Mouse (Mus musculus) midbrain, embryonic 13.5 days (tissue): ENCODE data around the gene Atp7a. TPM values are rescaled to one million over a fixed set of nuclear protein-coding genes. Genes with fewer than 3 reads are reported as not detected.
"Not testable (repeated sequence)": the region's sequence is repeated elsewhere in the genome, so short reads cannot be mapped to it uniquely, and the experiment has no call there.

Experiments used
- ATAC-seq: fragments of 200-750 bp; cut with Nextera tagmentation; 2 replicates; pipeline ENCODE4 v1.8.0; 2017; ENCODE audit warnings: mild to moderate bottlenecking, moderate TSS enrichment, moderate library complexity
- H3K27ac ChIP-seq: fragments of 300-500 bp; sonication (generic); 2 replicates; pipeline ENCODE4 v1.5.1; 2015; ENCODE audit warnings: inconsistent platforms, mild to moderate bottlenecking, moderate library complexity
- H3K27me3 ChIP-seq: fragments of 300-500 bp; sonication (generic); 2 replicates; pipeline ENCODE4 v1.6.1; 2015; ENCODE audit warnings: mild to moderate bottlenecking, inconsistent platforms
- H3K36me3 ChIP-seq: fragments of 300-500 bp; sonication (generic); 2 replicates; pipeline ENCODE4 v1.6.1; 2015; ENCODE audit warnings: mild to moderate bottlenecking, inconsistent platforms
- H3K4me1 ChIP-seq: fragments of 300-500 bp; sonication (generic); replicated peaks from 2 replicates; pipeline ENCODE4 v1.6.1; 2015; ENCODE audit warnings: inconsistent platforms
- H3K4me2 ChIP-seq: fragments of 300-500 bp; sonication (generic); replicated peaks from 2 replicates; pipeline ENCODE4 v1.6.1; 2015; ENCODE audit warnings: moderate library complexity, mild to moderate bottlenecking, inconsistent platforms
- H3K4me3 ChIP-seq: fragments of 300-500 bp; sonication (generic); replicated peaks from 2 replicates; pipeline ENCODE4 v1.5.1; 2015; ENCODE audit warnings: mild to moderate bottlenecking, inconsistent platforms
- H3K9ac ChIP-seq: fragments of 300-500 bp; sonication (generic); replicated peaks from 2 replicates; pipeline ENCODE4 v1.6.1; 2015; ENCODE audit warnings: mild to moderate bottlenecking, inconsistent platforms
- H3K9me3 ChIP-seq: fragments of 300-500 bp; sonication (generic); 2 replicates; pipeline ENCODE4 v1.6.1; 2016; ENCODE audit warnings: mild to moderate bottlenecking, inconsistent platforms
- WGBS: fragments of 180-500 bp; shearing (Covaris S2); methylation state at CpG from one replicate; pipeline ENCODE4 v1.1.7; 2015; 5-methylcytosine and 5-hydroxymethylcytosine counted together
- polyA plus RNA-seq: library from polyadenylated mRNA; unstranded; fragments of >200 nt; fragmentation: Nextera tagmentation; extraction: Ambion mirVana; gene quantifications from 2 replicates; pipeline ENCODE4 v1.2.1, GENCODE M21; 2015

Gene Atp7a
- polyA plus RNA-seq, 1 experiment from 2014 or later = 20.0 TPM

- H3K27ac ChIP-seq = no peak overlapping the region
- ATAC-seq = no peak
- H3K27me3 ChIP-seq = no peaks in the 10 kb centered on the region
- no peaks in the 10 kb centered on the region for H3K36me3 ChIP-seq
- 72% methylated on average over 5 of the region's 5 CpGs for WGBS
- peaks cover 10% of the 10 kb centered on the region for H3K4me1 ChIP-seq
- no peak overlapping the region for H3K4me3 ChIP-seq
- H3K9me3 ChIP-seq = no peaks in the 10 kb centered on the region
- no peak overlapping the region for H3K9ac ChIP-seq
- H3K4me2 ChIP-seq = no peak overlapping the region
Measured at GRCm38 (mm10) chrX:106030176-106030575, 3.1 kb downstream of the Atp7a start.

- no peak overlapping the region for H3K4me3 ChIP-seq
- no peak for ATAC-seq
Measured at GRCm38 (mm10) chrX:106031124-106031523, 4.0 kb downstream of the Atp7a start.

GRCm38 (mm10) chrX:106035727-106036126, 8.7 kb downstream of the Atp7a start:
- H3K4me3 ChIP-seq = no peak overlapping the region
- H3K4me2 ChIP-seq = no peak overlapping the region
- no peaks in the 10 kb centered on the region for H3K36me3 ChIP-seq
- H3K4me1 ChIP-seq = no peaks in the 10 kb centered on the region
- no peak overlapping the region for H3K27ac ChIP-seq
- no peaks in the 10 kb centered on the region for H3K9me3 ChIP-seq
- whole genome bisulfite sequencing = 70% methylated on average over 2 of the region's 2 CpGs
- no peak overlapping the region for H3K9ac ChIP-seq
- no peak for ATAC-seq
- H3K27me3 ChIP-seq = no peaks in the 10 kb centered on the region

More at GRCm38 (mm10) chrX:106031124-106031523, 4.0 kb downstream of the Atp7a start:
- Histone ChIP-seq H3K9ac (no peak overlapping the region), H3K9me3 (no peaks in the 10 kb centered on the region), H3K4me2 (no peak overlapping the region), H3K27ac (no peak overlapping the region), H3K4me1 (peaks cover 10% of the 10 kb centered on the region), H3K36me3 (no peaks in the 10 kb centered on the region), H3K27me3 (no peaks in the 10 kb centered on the region)

GRCm38 (mm10) chrX:106037185-106037752, 10.2 kb downstream of the Atp7a start:
- Histone ChIP-seq H3K36me3 (no peaks in the 10 kb centered on the region), H3K4me2 (no peak overlapping the region), H3K9ac (no peak overlapping the region), H3K4me1 (no peaks in the 10 kb centered on the region), H3K4me3 (no peak overlapping the region), H3K9me3 (no peaks in the 10 kb centered on the region), H3K27ac (no peak overlapping the region), H3K27me3 (no peaks in the 10 kb centered on the region; the same call in 1 of the 2 replicates)
- ATAC-seq = no peak
- WGBS = 87% methylated on average over 3 of the region's 3 CpGs

- no peaks in the 10 kb centered on the region for H3K36me3 ChIP-seq
- no peak overlapping the region for H3K9ac ChIP-seq
- H3K4me2 ChIP-seq = no peak overlapping the region
- no peak overlapping the region for H3K27ac ChIP-seq
- no peaks in the 10 kb centered on the region for H3K9me3 ChIP-seq
- H3K4me3 ChIP-seq = no peak overlapping the region
- no peaks in the 10 kb centered on the region for H3K4me1 ChIP-seq
- 70% methylated on average over 8 of the region's 8 CpGs for WGBS
- ATAC-seq = no peak
- no peaks in the 10 kb centered on the region; the same call in 1 of the 2 replicates for H3K27me3 ChIP-seq
Measured at GRCm38 (mm10) chrX:106043863-106044617, 17.0 kb downstream of the Atp7a start.

- Histone ChIP-seq H3K4me3 (no peak overlapping the region), H3K27ac (no peak overlapping the region), H3K27me3 (no peaks in the 10 kb centered on the region; the same call in 1 of the 2 replicates), H3K9me3 (no peaks in the 10 kb centered on the region), H3K4me2 (no peak overlapping the region), H3K36me3 (no peaks in the 10 kb centered on the region), H3K4me1 (no peaks in the 10 kb centered on the region), H3K9ac (no peak overlapping the region)
- ATAC-seq = no peak
- WGBS = 59% methylated on average over 2 of the region's 2 CpGs
Measured at GRCm38 (mm10) chrX:106045455-106045854, 18.4 kb downstream of the Atp7a start.

- Histone ChIP-seq H3K4me2 (no peak overlapping the region), H3K4me3 (no peak overlapping the region), H3K9ac (no peak overlapping the region), H3K36me3 (no peaks in the 10 kb centered on the region), H3K27ac (no peak overlapping the region), H3K9me3 (no peaks in the 10 kb centered on the region), H3K27me3 (no peaks in the 10 kb centered on the region; the same call in 1 of the 2 replicates), H3K4me1 (no peaks in the 10 kb centered on the region)
- 87% methylated on average over 9 of the region's 9 CpGs for WGBS
- no peak for ATAC-seq
Measured at GRCm38 (mm10) chrX:106045928-106046327, 18.9 kb downstream of the Atp7a start.

GRCm38 (mm10) chrX:106048191-106048590, 21.1 kb downstream of the Atp7a start:
- 83% methylated on average over 1 of the region's 1 CpGs for WGBS

GRCm38 (mm10) chrX:106077858-106078257, 50.8 kb downstream of the Atp7a start:
- H3K9ac ChIP-seq, H3K4me3 ChIP-seq, H3K4me1 ChIP-seq, H3K9me3 ChIP-seq, H3K27ac ChIP-seq, ATAC-seq, H3K4me2 ChIP-seq, H3K27me3 ChIP-seq, H3K36me3 ChIP-seq: not testable (repeated sequence)
- 92% methylated on average over 2 of the region's 2 CpGs for WGBS

More at GRCm38 (mm10) chrX:106048191-106048590, 21.1 kb downstream of the Atp7a start:
- Histone ChIP-seq H3K9ac (no peak overlapping the region), H3K4me1 (no peaks in the 10 kb centered on the region), H3K9me3 (no peaks in the 10 kb centered on the region), H3K4me2 (no peak overlapping the region), H3K27ac (no peak overlapping the region), H3K4me3 (no peak overlapping the region), H3K27me3 (no peaks in the 10 kb centered on the region), H3K36me3 (no peaks in the 10 kb centered on the region)
- no peak for ATAC-seq

- H3K36me3 ChIP-seq = no peaks in the 10 kb centered on the region
- no peaks in the 10 kb centered on the region for H3K4me1 ChIP-seq
- H3K9ac ChIP-seq = no peak overlapping the region
- H3K27ac ChIP-seq = peak overlapping the region; percentile 51
- ATAC-seq = peak; percentile 56; the same call in 1 of the 2 replicates
- 41% methylated on average over 13 of the region's 13 CpGs for WGBS
- no peak overlapping the region for H3K4me2 ChIP-seq
- H3K27me3 ChIP-seq = no peaks in the 10 kb centered on the region
- H3K9me3 ChIP-seq = no peaks in the 10 kb centered on the region
- H3K4me3 ChIP-seq = no peak overlapping the region
Measured at GRCm38 (mm10) chrX:106080811-106081443, 53.9 kb downstream of the Atp7a start.

GRCm38 (mm10) chrX:106082518-106082917, 55.4 kb downstream of the Atp7a start:
- no peak overlapping the region for H3K4me2 ChIP-seq
- no peaks in the 10 kb centered on the region for H3K27me3 ChIP-seq
- no peak overlapping the region for H3K9ac ChIP-seq
- peaks cover 6% of the 10 kb centered on the region for H3K36me3 ChIP-seq
- no peak overlapping the region for H3K27ac ChIP-seq
- H3K4me3 ChIP-seq = no peak overlapping the region
- no peaks in the 10 kb centered on the region for H3K9me3 ChIP-seq
- ATAC-seq = no peak
- H3K4me1 ChIP-seq = no peaks in the 10 kb centered on the region

GRCm38 (mm10) chrX:106085132-106085531, 58.1 kb downstream of the Atp7a start:
- H3K4me3 ChIP-seq = no peak overlapping the region
- H3K4me1 ChIP-seq = no peaks in the 10 kb centered on the region
- H3K27me3 ChIP-seq = no peaks in the 10 kb centered on the region; the same call in 1 of the 2 replicates
- no peaks in the 10 kb centered on the region for H3K9me3 ChIP-seq
- no peak overlapping the region for H3K4me2 ChIP-seq
- no peak overlapping the region for H3K9ac ChIP-seq
- H3K27ac ChIP-seq = no peak overlapping the region
- no peak for ATAC-seq
- 86% methylated on average over 3 of the region's 3 CpGs for WGBS
- H3K36me3 ChIP-seq = peaks cover 6% of the 10 kb centered on the region
